Mouse (Mus musculus): Measurements from ENCODE around the gene Adam12. TPM values are rescaled to one million over a fixed set of nuclear protein-coding genes. Genes with fewer than 3 reads are reported as not detected.

Gene Adam12
- polyA plus RNA-seq, 1 experiment from 2014 or later, result 15.1 TPM

GRCm38 (mm10) chr7:134175201-134175600, 56.7 kb downstream of the Adam12 start:
- ATAC-seq (replicated peaks; ENCODE audit: low FRiP score, low TSS enrichment, low read depth) (no peak), DNase-seq (ENCODE audit: low spot score) (peak; percentile 16)
- Histone ChIP-seq H3K4me3 (ENCODE audit: low read depth, low read length) (no peak overlapping the region), H3K36me3 (ENCODE audit: control insufficient read depth, insufficient read depth, low read length) (no peaks in the 10 kb centered on the region), H3K4me1 (replicated peaks; ENCODE audit: control insufficient read depth, insufficient read depth, low read length) (no peaks in the 10 kb centered on the region), H3K27me3 (replicated peaks; ENCODE audit: control insufficient read depth, insufficient read depth, low read length) (no peaks in the 10 kb centered on the region), H3K9ac (ENCODE audit: low read length) (no peak overlapping the region), H3K4me2 (ENCODE audit: low read length) (no peak overlapping the region), H3K9me3 (ENCODE audit: control insufficient read depth, low read length) (no peaks in the 10 kb centered on the region), H3K27ac (ENCODE audit: low read depth) (no peak overlapping the region)
- WGBS, result 79% methylated on average over 4 of the region's 4 CpGs

- no peak overlapping the region for H3K27ac ChIP-seq (ENCODE audit: low read depth)
- no peak for DNase-seq (ENCODE audit: low spot score)
- H3K4me1 ChIP-seq (replicated peaks; ENCODE audit: control insufficient read depth, insufficient read depth, low read length), result no peaks in the 10 kb centered on the region
- no peak overlapping the region for H3K9ac ChIP-seq (ENCODE audit: low read length)
- no peaks in the 10 kb centered on the region for H3K9me3 ChIP-seq (ENCODE audit: control insufficient read depth, low read length)
- no peak for ATAC-seq (replicated peaks; ENCODE audit: low FRiP score, low TSS enrichment, low read depth)
- no peaks in the 10 kb centered on the region for H3K27me3 ChIP-seq (replicated peaks; ENCODE audit: control insufficient read depth, insufficient read depth, low read length)
- H3K36me3 ChIP-seq (ENCODE audit: control insufficient read depth, insufficient read depth, low read length), result no peaks in the 10 kb centered on the region
- WGBS, result 79% methylated on average over 14 of the region's 14 CpGs
- no peak overlapping the region for H3K4me3 ChIP-seq (ENCODE audit: low read depth, low read length)
- no peak overlapping the region for H3K4me2 ChIP-seq (ENCODE audit: low read length)
These were observed 58.4 kb downstream of the Adam12 start for GRCm38 (mm10) chr7:134173442-134174090.

GRCm38 (mm10) chr7:134170180-134170910, 61.6 kb downstream of the Adam12 start:
- Histone ChIP-seq H3K9me3 (ENCODE audit: control insufficient read depth, low read length) (no peaks in the 10 kb centered on the region), H3K9ac (ENCODE audit: low read length) (no peak overlapping the region), H3K27ac (ENCODE audit: low read depth) (no peak overlapping the region), H3K4me3 (ENCODE audit: low read depth, low read length) (no peak overlapping the region), H3K4me1 (replicated peaks; ENCODE audit: control insufficient read depth, insufficient read depth, low read length) (peaks cover 9% of the 10 kb centered on the region; the same call in 1 of the 2 replicates), H3K27me3 (replicated peaks; ENCODE audit: control insufficient read depth, insufficient read depth, low read length) (no peaks in the 10 kb centered on the region), H3K4me2 (ENCODE audit: low read length) (no peak overlapping the region), H3K36me3 (ENCODE audit: control insufficient read depth, insufficient read depth, low read length) (no peaks in the 10 kb centered on the region)
- DNase-seq (ENCODE audit: low spot score) (no peak), ATAC-seq (replicated peaks; ENCODE audit: low FRiP score, low TSS enrichment, low read depth) (no peak)
- 75% methylated on average over 9 of the region's 9 CpGs for WGBS

GRCm38 (mm10) chr7:134169780-134170179, 62.2 kb downstream of the Adam12 start:
- peaks cover 9% of the 10 kb centered on the region; the same call in 1 of the 2 replicates for H3K4me1 ChIP-seq (replicated peaks; ENCODE audit: control insufficient read depth, insufficient read depth, low read length)
- H3K27ac ChIP-seq (ENCODE audit: low read depth), result no peak overlapping the region
- H3K9me3 ChIP-seq (ENCODE audit: control insufficient read depth, low read length), result no peaks in the 10 kb centered on the region
- H3K27me3 ChIP-seq (replicated peaks; ENCODE audit: control insufficient read depth, insufficient read depth, low read length), result no peaks in the 10 kb centered on the region
- H3K9ac ChIP-seq (ENCODE audit: low read length), result no peak overlapping the region
- H3K4me2 ChIP-seq (ENCODE audit: low read length), result no peak overlapping the region
- 55% methylated on average over 2 of the region's 2 CpGs for WGBS
- H3K36me3 ChIP-seq (ENCODE audit: control insufficient read depth, insufficient read depth, low read length), result no peaks in the 10 kb centered on the region
- ATAC-seq (replicated peaks; ENCODE audit: low FRiP score, low TSS enrichment, low read depth), result no peak
- no peak overlapping the region for H3K4me3 ChIP-seq (ENCODE audit: low read depth, low read length)
- DNase-seq (ENCODE audit: low spot score), result no peak

GRCm38 (mm10) chr7:134167586-134167985, 64.4 kb downstream of the Adam12 start:
- H3K9ac ChIP-seq (ENCODE audit: low read length), result no peak overlapping the region
- 5% methylated on average over 3 of the region's 3 CpGs for WGBS
- H3K27ac ChIP-seq (ENCODE audit: low read depth), result peak overlapping the region; percentile 36; the same call in 1 of the 2 replicates

GRCm38 (mm10) chr7:134163751-134164150, 68.2 kb downstream of the Adam12 start:
- no peak overlapping the region for H3K27ac ChIP-seq (ENCODE audit: low read depth)
- H3K4me1 ChIP-seq (replicated peaks; ENCODE audit: control insufficient read depth, insufficient read depth, low read length), result peaks cover 9% of the 10 kb centered on the region; the same call in 1 of the 2 replicates
- H3K9ac ChIP-seq (ENCODE audit: low read length), result no peak overlapping the region
- H3K27me3 ChIP-seq (replicated peaks; ENCODE audit: control insufficient read depth, insufficient read depth, low read length), result no peaks in the 10 kb centered on the region
- WGBS, result 91% methylated on average over 2 of the region's 2 CpGs
- no peaks in the 10 kb centered on the region for H3K9me3 ChIP-seq (ENCODE audit: control insufficient read depth, low read length)
- no peak overlapping the region for H3K4me2 ChIP-seq (ENCODE audit: low read length)
- DNase-seq (ENCODE audit: low spot score), result no peak
- H3K4me3 ChIP-seq (ENCODE audit: low read depth, low read length), result no peak overlapping the region
- no peak for ATAC-seq (replicated peaks; ENCODE audit: low FRiP score, low TSS enrichment, low read depth)
- H3K36me3 ChIP-seq (ENCODE audit: control insufficient read depth, insufficient read depth, low read length), result no peaks in the 10 kb centered on the region

More at GRCm38 (mm10) chr7:134167586-134167985, 64.4 kb downstream of the Adam12 start:
- no peaks in the 10 kb centered on the region for H3K9me3 ChIP-seq (ENCODE audit: control insufficient read depth, low read length)
- H3K4me2 ChIP-seq (ENCODE audit: low read length), result no peak overlapping the region
- no peaks in the 10 kb centered on the region for H3K27me3 ChIP-seq (replicated peaks; ENCODE audit: control insufficient read depth, insufficient read depth, low read length)
- ATAC-seq (replicated peaks; ENCODE audit: low FRiP score, low TSS enrichment, low read depth) (no peak), DNase-seq (ENCODE audit: low spot score) (no peak)
- H3K36me3 ChIP-seq (ENCODE audit: control insufficient read depth, insufficient read depth, low read length), result no peaks in the 10 kb centered on the region
- H3K4me3 ChIP-seq (ENCODE audit: low read depth, low read length), result no peak overlapping the region
- peaks cover 9% of the 10 kb centered on the region; the same call in 1 of the 2 replicates for H3K4me1 ChIP-seq (replicated peaks; ENCODE audit: control insufficient read depth, insufficient read depth, low read length)

GRCm38 (mm10) chr7:134162886-134163285, 69.1 kb downstream of the Adam12 start:
- H3K9ac ChIP-seq (ENCODE audit: low read length), result no peak overlapping the region
- H3K27ac ChIP-seq (ENCODE audit: low read depth), result no peak overlapping the region
- ATAC-seq (replicated peaks; ENCODE audit: low FRiP score, low TSS enrichment, low read depth) (no peak), DNase-seq (ENCODE audit: low spot score) (no peak)
- H3K36me3 ChIP-seq (ENCODE audit: control insufficient read depth, insufficient read depth, low read length), result no peaks in the 10 kb centered on the region
- H3K4me1 ChIP-seq (replicated peaks; ENCODE audit: control insufficient read depth, insufficient read depth, low read length), result peaks cover 6% of the 10 kb centered on the region; the same call in 1 of the 2 replicates
- H3K9me3 ChIP-seq (ENCODE audit: control insufficient read depth, low read length), result no peaks in the 10 kb centered on the region
- no peaks in the 10 kb centered on the region for H3K27me3 ChIP-seq (replicated peaks; ENCODE audit: control insufficient read depth, insufficient read depth, low read length)
- H3K4me2 ChIP-seq (ENCODE audit: low read length), result no peak overlapping the region
- no peak overlapping the region for H3K4me3 ChIP-seq (ENCODE audit: low read depth, low read length)
- 63% methylated on average over 6 of the region's 6 CpGs for WGBS

GRCm38 (mm10) chr7:134159608-134160007, 72.3 kb downstream of the Adam12 start:
- Histone ChIP-seq H3K27ac (ENCODE audit: low read depth) (no peak overlapping the region), H3K36me3 (ENCODE audit: control insufficient read depth, insufficient read depth, low read length) (no peaks in the 10 kb centered on the region), H3K4me3 (ENCODE audit: low read depth, low read length) (no peak overlapping the region), H3K9ac (ENCODE audit: low read length) (no peak overlapping the region), H3K9me3 (ENCODE audit: control insufficient read depth, low read length) (no peaks in the 10 kb centered on the region), H3K27me3 (replicated peaks; ENCODE audit: control insufficient read depth, insufficient read depth, low read length) (no peaks in the 10 kb centered on the region), H3K4me2 (ENCODE audit: low read length) (no peak overlapping the region), H3K4me1 (replicated peaks; ENCODE audit: control insufficient read depth, insufficient read depth, low read length) (no peaks in the 10 kb centered on the region)
- DNase-seq (ENCODE audit: low spot score) (no peak), ATAC-seq (replicated peaks; ENCODE audit: low FRiP score, low TSS enrichment, low read depth) (no peak)
- WGBS, result 84% methylated on average over 7 of the region's 7 CpGs
